Mouse (Mus musculus): ENCODE measurements at regions not wholly inside any gene's neighbourhood (a gene's known extent, or its start where the extent isn't known, plus 50 kb on each side); places are given as distances from the start of the nearest gene placed in this dataset.
"Not testable (repeated sequence)": the region's sequence is repeated elsewhere in the genome, so short reads cannot be mapped to it uniquely, and the experiment has no call there.

- DNase-seq: peak; percentile 2
- 44% methylated on average over 2 of the region's 2 CpGs for WGBS
- no peak for TF ChIP-seq CTCF (conservative IDR thresholded peaks at IDR 0.05; ENCODE audit: insufficient read depth, insufficient read length, low read depth, low read length)
- no peak for TF ChIP-seq POLR2A (IDR thresholded peaks at IDR 0.05; ENCODE audit: low read depth, low read length)
- H3K27me3 ChIP-seq (replicated peaks; ENCODE audit: control insufficient read depth, insufficient read depth, low read length): no peaks in the 10 kb centered on the region
- H3K36me3 ChIP-seq (ENCODE audit: control insufficient read depth, insufficient read depth, low read length): no peaks in the 10 kb centered on the region
- no peak overlapping the region for H3K4me3 ChIP-seq (ENCODE audit: insufficient read depth, low read depth, low read length)
- H3K4me1 ChIP-seq (ENCODE audit: control insufficient read depth, insufficient read depth, low read length): no peaks in the 10 kb centered on the region
- no peak overlapping the region for H3K27ac ChIP-seq (ENCODE audit: insufficient read depth, low read depth, low read length)
Observed at GRCm38 (mm10) chr7:69167456-69167855, 418.4 kb upstream of the Arrdc4 start.

GRCm38 (mm10) chr7:69161916-69162315, 412.9 kb upstream of the Arrdc4 start:
- H3K4me3 ChIP-seq (ENCODE audit: insufficient read depth, low read depth, low read length): no peak overlapping the region
- H3K36me3 ChIP-seq (ENCODE audit: control insufficient read depth, insufficient read depth, low read length): no peaks in the 10 kb centered on the region
- DNase-seq: no peak
- TF ChIP-seq CTCF (conservative IDR thresholded peaks at IDR 0.05; ENCODE audit: insufficient read depth, insufficient read length, low read depth, low read length) (no peak), POLR2A (IDR thresholded peaks at IDR 0.05; ENCODE audit: low read depth, low read length) (no peak)
- H3K27ac ChIP-seq (ENCODE audit: insufficient read depth, low read depth, low read length): no peak overlapping the region
- H3K27me3 ChIP-seq (replicated peaks; ENCODE audit: control insufficient read depth, insufficient read depth, low read length): no peaks in the 10 kb centered on the region
- no peaks in the 10 kb centered on the region for H3K4me1 ChIP-seq (ENCODE audit: control insufficient read depth, insufficient read depth, low read length)
- 71% methylated on average over 4 of the region's 4 CpGs for WGBS

GRCm38 (mm10) chr7:69142351-69142750, 393.3 kb upstream of the Arrdc4 start:
- Histone ChIP-seq H3K4me3 (ENCODE audit: insufficient read depth, low read depth, low read length) (no peak overlapping the region), H3K36me3 (ENCODE audit: control insufficient read depth, insufficient read depth, low read length) (no peaks in the 10 kb centered on the region), H3K4me1 (ENCODE audit: control insufficient read depth, insufficient read depth, low read length) (no peaks in the 10 kb centered on the region), H3K27ac (ENCODE audit: insufficient read depth, low read depth, low read length) (no peak overlapping the region), H3K27me3 (replicated peaks; ENCODE audit: control insufficient read depth, insufficient read depth, low read length) (no peaks in the 10 kb centered on the region)
- WGBS: 53% methylated on average over 3 of the region's 3 CpGs
- DNase-seq: no peak
- TF ChIP-seq CTCF (conservative IDR thresholded peaks at IDR 0.05; ENCODE audit: insufficient read depth, insufficient read length, low read depth, low read length) (no peak), POLR2A (IDR thresholded peaks at IDR 0.05; ENCODE audit: low read depth, low read length) (no peak)

- H3K4me3 ChIP-seq (ENCODE audit: insufficient read depth, low read depth, low read length): no peak overlapping the region
- H3K36me3 ChIP-seq (ENCODE audit: control insufficient read depth, insufficient read depth, low read length): no peaks in the 10 kb centered on the region
- H3K27ac ChIP-seq (ENCODE audit: insufficient read depth, low read depth, low read length): no peak overlapping the region
- no peaks in the 10 kb centered on the region for H3K4me1 ChIP-seq (ENCODE audit: control insufficient read depth, insufficient read depth, low read length)
- WGBS: 81% methylated on average over 2 of the region's 2 CpGs
- TF ChIP-seq CTCF (conservative IDR thresholded peaks at IDR 0.05; ENCODE audit: insufficient read depth, insufficient read length, low read depth, low read length): no peak
- no peak for TF ChIP-seq POLR2A (IDR thresholded peaks at IDR 0.05; ENCODE audit: low read depth, low read length)
- H3K27me3 ChIP-seq (replicated peaks; ENCODE audit: control insufficient read depth, insufficient read depth, low read length): no peaks in the 10 kb centered on the region
- no peak for DNase-seq
Observed at GRCm38 (mm10) chr7:69133441-69133840, 384.4 kb upstream of the Arrdc4 start.

- H3K4me3 ChIP-seq (ENCODE audit: insufficient read depth, low read depth, low read length); H3K27ac ChIP-seq (ENCODE audit: insufficient read depth, low read depth, low read length); DNase-seq; H3K4me1 ChIP-seq (ENCODE audit: control insufficient read depth, insufficient read depth, low read length); H3K27me3 ChIP-seq (replicated peaks; ENCODE audit: control insufficient read depth, insufficient read depth, low read length); H3K36me3 ChIP-seq (ENCODE audit: control insufficient read depth, insufficient read depth, low read length): not testable (repeated sequence)
- WGBS: 90% methylated on average over 2 of the region's 4 CpGs
Observed at GRCm38 (mm10) chr7:69101770-69102169, 352.7 kb upstream of the Arrdc4 start.

- no peaks in the 10 kb centered on the region for H3K27me3 ChIP-seq (replicated peaks; ENCODE audit: control insufficient read depth, insufficient read depth, low read length)
- H3K27ac ChIP-seq (ENCODE audit: insufficient read depth, low read depth, low read length): no peak overlapping the region
- no peak for DNase-seq
- H3K4me1 ChIP-seq (ENCODE audit: control insufficient read depth, insufficient read depth, low read length): no peaks in the 10 kb centered on the region
- H3K36me3 ChIP-seq (ENCODE audit: control insufficient read depth, insufficient read depth, low read length): no peaks in the 10 kb centered on the region
- H3K4me3 ChIP-seq (ENCODE audit: insufficient read depth, low read depth, low read length): no peak overlapping the region
- 42% methylated on average over 9 of the region's 9 CpGs for WGBS
- TF ChIP-seq POLR2A (IDR thresholded peaks at IDR 0.05; ENCODE audit: low read depth, low read length): no peak
- no peak for TF ChIP-seq CTCF (conservative IDR thresholded peaks at IDR 0.05; ENCODE audit: insufficient read depth, insufficient read length, low read depth, low read length)
Observed at GRCm38 (mm10) chr7:69097587-69098095, 348.6 kb upstream of the Arrdc4 start.

- H3K36me3 ChIP-seq (ENCODE audit: control insufficient read depth, insufficient read depth, low read length): no peaks in the 10 kb centered on the region
- 74% methylated on average over 7 of the region's 7 CpGs for WGBS
- no peaks in the 10 kb centered on the region for H3K4me1 ChIP-seq (ENCODE audit: control insufficient read depth, insufficient read depth, low read length)
- no peak for DNase-seq
- H3K27ac ChIP-seq (ENCODE audit: insufficient read depth, low read depth, low read length): no peak overlapping the region
- no peak for TF ChIP-seq CTCF (conservative IDR thresholded peaks at IDR 0.05; ENCODE audit: insufficient read depth, insufficient read length, low read depth, low read length)
- TF ChIP-seq POLR2A (IDR thresholded peaks at IDR 0.05; ENCODE audit: low read depth, low read length): no peak
- no peak overlapping the region for H3K4me3 ChIP-seq (ENCODE audit: insufficient read depth, low read depth, low read length)
- H3K27me3 ChIP-seq (replicated peaks; ENCODE audit: control insufficient read depth, insufficient read depth, low read length): no peaks in the 10 kb centered on the region
Observed at GRCm38 (mm10) chr7:69074780-69075179, 325.7 kb upstream of the Arrdc4 start.

- Histone ChIP-seq H3K4me1 (ENCODE audit: control insufficient read depth, insufficient read depth, low read length) (no peaks in the 10 kb centered on the region), H3K27ac (ENCODE audit: insufficient read depth, low read depth, low read length) (no peak overlapping the region), H3K4me3 (ENCODE audit: insufficient read depth, low read depth, low read length) (no peak overlapping the region), H3K36me3 (ENCODE audit: control insufficient read depth, insufficient read depth, low read length) (no peaks in the 10 kb centered on the region), H3K27me3 (replicated peaks; ENCODE audit: control insufficient read depth, insufficient read depth, low read length) (no peaks in the 10 kb centered on the region)
- TF ChIP-seq POLR2A (IDR thresholded peaks at IDR 0.05; ENCODE audit: low read depth, low read length) (no peak), CTCF (conservative IDR thresholded peaks at IDR 0.05; ENCODE audit: insufficient read depth, insufficient read length, low read depth, low read length) (no peak)
- no peak for DNase-seq
- 85% methylated on average over 5 of the region's 5 CpGs for WGBS
Observed at GRCm38 (mm10) chr7:69062994-69063393, 314.0 kb upstream of the Arrdc4 start.

Data from kidney, adult 2 months (tissue).